Mouse (Mus musculus) lung, postnatal 0 days (tissue): ENCODE results near the gene Nat8f2.

Source experiments
- CTCF ChIP-seq: IDR thresholded peaks from 2 replicates; pipeline ENCODE4 v1.5.1; 2016; ENCODE audit warnings: antibody characterized with exemption, mild to moderate bottlenecking
- EP300 ChIP-seq: IDR thresholded peaks from 2 replicates; pipeline ENCODE4 v1.6.1; 2016; ENCODE audit warnings: antibody characterized with exemption, mild to moderate bottlenecking, control low read depth

DNA sequence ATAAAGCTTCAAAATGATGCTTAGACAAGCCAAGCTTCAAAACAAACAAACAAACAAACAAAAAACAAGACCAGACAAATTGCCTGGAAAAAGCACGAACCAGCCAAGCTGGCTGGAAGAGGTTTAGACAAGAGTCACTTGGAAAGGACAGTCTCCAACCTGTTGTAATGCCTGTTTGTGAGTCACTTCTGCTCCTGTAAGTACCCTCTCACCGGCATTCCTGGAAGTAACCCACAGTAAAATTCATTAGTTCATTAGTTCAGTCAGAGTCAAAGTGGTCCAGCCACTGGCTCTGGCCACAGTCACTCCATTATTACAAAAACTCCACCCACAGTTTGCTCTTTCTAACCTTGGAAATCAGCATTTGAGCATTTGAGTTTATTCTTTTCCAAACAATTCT lies 5.1 kb downstream of the Nat8f2 start:
- no peak for TF ChIP-seq CTCF
- no peak for TF ChIP-seq EP300
